Mouse (Mus musculus): ENCODE measurements at regions not wholly inside any gene's neighbourhood (a gene's known extent, or its start where the extent isn't known, plus 50 kb on each side); places are given as distances from the start of the nearest gene placed in this dataset.

DNA sequence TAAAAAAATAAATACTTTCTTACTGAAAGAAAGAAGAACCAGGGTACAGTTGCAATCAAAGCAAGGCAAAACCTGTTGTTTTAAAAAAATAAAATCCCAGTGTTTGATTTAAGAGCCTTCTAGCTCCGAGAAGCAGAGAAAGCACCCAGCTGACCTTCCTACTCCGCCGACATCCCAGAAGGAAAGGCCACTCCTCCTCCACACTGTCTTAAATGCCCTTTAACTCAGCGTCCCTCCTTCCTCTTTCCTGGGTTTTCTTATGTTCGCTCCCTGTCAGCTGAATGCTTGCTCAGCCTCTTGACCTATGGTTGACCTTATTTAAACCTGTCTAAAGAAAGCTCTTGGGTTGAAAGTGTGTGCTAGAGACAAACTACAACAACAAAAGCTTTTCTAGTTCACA is 79.1 kb downstream of the Sptssa start:
- DNase-seq (ENCODE audit: extremely low spot score in 1 of 2, low spot score in 1 of 2): no peak

GRCm38 (mm10) chr12:54576821-54577220 is 79.6 kb downstream of the Sptssa start:
- no peak for DNase-seq (ENCODE audit: extremely low spot score in 1 of 2, low spot score in 1 of 2)

- peak in 1 of 2 experiments; percentile 55 for DNase-seq (ENCODE audit: extremely low spot score in 1 of 2, low spot score in 1 of 2)
Observed at GRCm38 (mm10) chr12:54572866-54573265, 83.5 kb downstream of the Sptssa start.

DNA sequence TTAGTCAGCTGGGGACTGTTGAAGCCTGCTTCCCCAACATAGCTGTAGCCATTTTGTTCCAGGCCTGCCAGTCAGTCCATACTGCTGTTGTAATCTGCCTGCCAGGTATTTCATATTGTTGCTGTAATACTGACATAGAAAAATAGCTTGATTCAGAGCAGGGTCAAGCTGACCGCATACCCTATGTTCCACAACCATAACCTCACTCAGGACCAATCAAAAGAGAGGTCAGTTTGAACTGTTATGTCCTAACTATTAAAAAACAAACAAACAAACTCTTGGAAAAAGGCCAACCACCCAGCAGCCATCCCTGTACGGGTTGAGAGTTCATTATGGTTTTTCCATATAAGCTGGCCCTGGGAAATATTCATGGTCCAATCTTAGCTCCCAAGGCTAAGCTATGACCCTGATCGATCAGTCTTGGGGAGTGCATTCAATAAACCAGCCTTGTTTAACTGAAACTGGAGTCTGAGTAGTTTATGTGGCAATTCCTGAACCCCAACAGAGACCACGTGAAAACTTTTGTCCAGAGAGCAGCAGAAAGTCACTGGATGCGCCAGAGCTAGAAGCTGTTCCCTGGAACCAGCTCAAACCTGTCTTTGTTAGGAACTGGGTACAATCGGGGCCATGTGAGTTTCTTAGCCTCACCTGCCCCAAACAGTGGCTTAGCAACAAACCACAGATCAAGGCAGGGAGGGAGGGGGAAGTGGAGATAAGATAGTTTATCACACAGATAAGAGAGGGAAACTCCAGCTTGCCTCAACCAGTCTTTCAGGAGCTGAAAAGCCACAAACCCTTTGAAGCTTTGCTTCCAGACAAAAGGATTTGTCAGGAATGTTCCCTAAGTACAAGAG is 88.1 kb downstream of the Sptssa start:
- no peak for DNase-seq (ENCODE audit: extremely low spot score in 1 of 2, low spot score in 1 of 2)

GRCm38 (mm10) chr12:54567426-54567790 is 89.0 kb downstream of the Sptssa start:
- no peak for DNase-seq (ENCODE audit: extremely low spot score in 1 of 2, low spot score in 1 of 2)

- DNase-seq (ENCODE audit: extremely low spot score in 1 of 2, low spot score in 1 of 2): no peak
Observed at GRCm38 (mm10) chr12:54566532-54567425, 89.6 kb downstream of the Sptssa start.

GRCm38 (mm10) chr12:54561981-54562380 is 94.4 kb downstream of the Sptssa start:
- DNase-seq (ENCODE audit: extremely low spot score in 1 of 2, low spot score in 1 of 2): peak in 1 of 2 experiments; percentile 27

DNA sequence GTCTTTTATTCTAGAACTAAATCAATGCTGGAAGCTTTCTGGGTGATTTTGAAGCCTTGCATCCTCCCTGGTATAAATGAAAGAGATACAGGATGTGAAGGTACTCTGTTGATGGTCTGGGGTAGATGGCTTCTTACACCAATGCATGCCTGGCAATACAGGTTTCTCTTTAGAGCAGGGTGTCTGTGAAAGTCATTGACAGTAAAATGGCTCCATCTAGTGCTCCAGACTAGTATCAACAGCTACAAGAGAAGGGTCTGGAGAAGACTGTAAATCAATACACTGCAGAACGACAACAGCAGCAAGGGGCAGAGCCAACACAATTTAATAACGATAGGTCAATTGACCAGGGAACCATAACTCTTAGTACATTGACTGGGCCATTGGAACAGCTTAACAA is 98.3 kb downstream of the Sptssa start:
- DNase-seq (ENCODE audit: extremely low spot score in 1 of 2, low spot score in 1 of 2): peak; percentile 10 to 72

- DNase-seq (ENCODE audit: extremely low spot score in 1 of 2, low spot score in 1 of 2): no peak
Observed at GRCm38 (mm10) chr12:54549659-54550058, 106.7 kb downstream of the Sptssa start.

- peak; percentile 21 to 83 for DNase-seq (ENCODE audit: extremely low spot score in 1 of 2, low spot score in 1 of 2)
Observed at GRCm38 (mm10) chr12:54545821-54546608, 110.4 kb downstream of the Sptssa start.

- no peak for DNase-seq (ENCODE audit: extremely low spot score in 1 of 2, low spot score in 1 of 2)
Observed at GRCm38 (mm10) chr12:54538320-54538705, 118.1 kb downstream of the Sptssa start.

GRCm38 (mm10) chr12:54537690-54538319 is 118.6 kb downstream of the Sptssa start:
- DNase-seq (ENCODE audit: extremely low spot score in 1 of 2, low spot score in 1 of 2): no peak

GRCm38 (mm10) chr12:54537022-54537421 is 119.4 kb downstream of the Sptssa start:
- DNase-seq (ENCODE audit: extremely low spot score in 1 of 2, low spot score in 1 of 2): no peak

DNA sequence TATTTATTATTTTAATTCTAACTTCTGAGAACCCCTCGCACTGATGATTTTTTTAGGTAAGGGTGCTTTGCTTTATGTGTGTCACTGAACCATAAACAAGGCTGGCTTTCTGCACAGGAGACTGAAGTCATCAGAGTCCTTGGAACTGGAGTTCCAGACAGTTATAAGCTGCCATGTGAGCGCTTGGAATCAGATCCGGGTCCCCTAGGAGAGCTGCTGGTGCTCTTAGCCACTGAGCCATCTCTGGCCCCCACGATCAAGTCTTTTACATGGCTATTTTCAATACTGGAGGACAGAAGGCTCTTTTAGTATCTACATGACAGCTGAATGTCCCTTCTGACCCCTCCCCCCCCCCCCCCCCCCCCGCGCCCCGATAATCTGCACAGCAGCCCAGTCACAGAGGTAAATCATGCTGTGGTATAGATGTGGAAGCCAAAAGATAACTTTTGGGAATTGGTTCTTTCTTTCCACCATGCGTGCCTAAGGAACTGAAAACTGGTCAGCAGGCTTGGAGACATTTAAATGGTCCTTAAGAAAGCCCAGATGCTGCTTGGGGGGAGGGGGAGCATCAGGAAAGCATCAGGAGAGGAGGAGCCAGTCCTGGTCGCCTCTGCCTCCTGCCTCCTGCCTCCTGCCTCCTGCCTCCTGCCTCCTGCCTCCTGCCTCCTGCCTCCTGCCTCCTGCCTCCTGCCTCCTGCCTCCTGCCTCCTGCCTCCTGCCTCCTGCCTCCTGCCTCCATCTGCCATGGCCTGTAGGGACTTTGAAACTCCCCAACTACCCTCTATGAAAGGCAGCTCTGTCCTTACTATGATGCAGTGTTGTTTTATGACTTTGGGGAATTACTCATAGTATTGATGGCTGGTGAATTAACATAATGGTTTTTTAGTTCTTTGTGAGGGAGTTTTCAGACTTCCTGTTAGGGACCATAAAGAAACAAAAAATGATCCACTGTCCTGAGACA is 120.5 kb downstream of the Sptssa start:
- DNase-seq (ENCODE audit: extremely low spot score in 1 of 2, low spot score in 1 of 2): no peak

DNA sequence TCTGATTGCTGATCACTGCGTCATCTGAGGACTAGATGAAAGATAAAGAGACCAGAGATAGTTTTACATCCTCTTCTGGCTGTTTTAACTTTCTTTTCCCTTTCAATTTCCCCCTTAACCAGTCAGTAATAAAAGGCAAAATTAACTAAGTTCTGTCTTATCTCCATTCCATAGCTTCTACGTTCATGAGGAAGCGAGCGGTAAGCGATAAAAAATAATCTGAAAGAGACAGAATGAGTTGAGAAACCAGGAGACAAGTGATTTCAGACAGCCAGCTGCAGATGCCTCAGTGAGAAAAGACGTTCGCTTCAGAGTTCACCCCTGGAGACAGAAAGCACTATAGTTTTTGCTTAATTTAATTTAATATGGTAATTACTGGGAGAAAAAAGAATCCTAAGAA is 121.5 kb downstream of the Sptssa start:
- no peak for DNase-seq (ENCODE audit: extremely low spot score in 1 of 2, low spot score in 1 of 2)

- DNase-seq (ENCODE audit: extremely low spot score in 1 of 2, low spot score in 1 of 2): no peak
Observed at GRCm38 (mm10) chr12:54533134-54533533, 123.2 kb downstream of the Sptssa start.

DNA sequence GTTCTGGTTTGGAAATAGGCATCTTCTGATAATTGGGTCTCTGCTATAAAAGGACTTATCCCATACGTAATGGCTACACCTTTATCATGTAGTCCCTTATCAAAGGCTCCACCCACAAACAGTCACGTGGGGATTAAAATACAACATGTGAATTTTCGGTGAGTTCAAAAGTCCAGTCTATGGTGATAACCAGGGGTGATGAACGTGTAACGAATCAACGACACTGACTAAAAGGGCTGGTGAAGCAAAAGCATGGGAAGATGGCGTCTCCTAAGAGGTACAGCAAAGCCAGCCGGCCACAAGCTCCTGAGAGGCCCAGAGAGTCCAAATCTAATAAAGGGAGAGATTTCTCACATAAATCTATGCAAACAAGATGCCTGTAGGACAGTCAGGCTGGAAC is 124.3 kb downstream of the Sptssa start:
- no peak for DNase-seq (ENCODE audit: extremely low spot score in 1 of 2, low spot score in 1 of 2)

DNA sequence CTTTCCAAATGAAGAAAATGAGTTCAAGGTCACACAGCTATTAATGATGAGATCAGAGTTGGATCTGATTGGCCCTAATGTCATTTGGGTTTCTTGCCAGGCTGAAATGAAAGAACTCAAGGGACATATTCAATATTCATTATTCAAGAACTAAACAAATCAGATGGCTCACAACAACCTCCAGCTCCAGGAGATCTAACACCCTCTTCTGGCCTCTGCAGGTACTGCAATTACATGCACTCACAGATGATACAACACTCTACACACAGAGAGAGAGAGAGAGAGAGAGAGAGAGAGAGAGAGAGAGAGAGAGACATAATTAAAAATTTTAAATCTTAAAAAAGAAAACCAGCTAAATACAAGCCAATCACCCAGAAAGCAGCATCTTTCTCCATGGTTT is 128.3 kb downstream of the Sptssa start:
- no peak for DNase-seq (ENCODE audit: extremely low spot score in 1 of 2, low spot score in 1 of 2)

DNA sequence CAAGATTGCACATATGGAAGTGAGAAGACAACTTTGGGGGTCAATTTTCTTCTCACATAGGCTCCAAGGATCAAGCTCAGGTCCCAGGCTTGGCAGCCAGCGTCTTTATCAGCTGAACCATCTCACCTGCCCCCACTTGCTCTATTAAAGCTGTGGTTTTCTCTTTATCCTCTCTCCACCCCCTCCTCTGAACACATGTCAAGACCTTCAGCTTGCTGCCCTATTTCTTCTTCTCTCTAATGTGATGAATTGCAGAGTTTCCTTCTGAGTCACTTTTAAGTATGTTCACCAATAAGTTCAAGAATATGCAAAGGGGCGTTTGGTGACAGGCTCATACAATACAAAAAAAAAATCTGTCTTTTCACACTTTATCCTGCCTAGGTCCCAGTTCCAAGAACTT is 128.8 kb downstream of the Sptssa start:
- no peak for DNase-seq (ENCODE audit: extremely low spot score in 1 of 2, low spot score in 1 of 2)
